Mouse (Mus musculus) G1E (cell line): ENCODE data around the gene Arrdc2. TPM values are rescaled to one million over a fixed set of nuclear protein-coding genes. Genes with fewer than 3 reads are reported as not detected.

Experiments
- ATAC-seq: 2 replicates; pipeline ENCODE4 v1.8.0; 2016; ENCODE audit warnings: mild to moderate bottlenecking; ENCODE audit not compliant: insufficient number of reproducible peaks, poor library complexity, low FRiP score, severe bottlenecking; ENCODE audit errors: extremely low read depth
- DNase-seq: peaks from one replicate; pipeline ENCODE4 v3.0.0; 2012; ENCODE audit warnings: low spot score
- H3K27me3 ChIP-seq: 2 replicates; pipeline ENCODE4 v1.6.1; 2012; ENCODE audit warnings: mild to moderate bottlenecking, low read length, inconsistent platforms; ENCODE audit not compliant: insufficient read depth
- H3K36me3 ChIP-seq: replicated peaks from 2 replicates; pipeline ENCODE3; 2012; ENCODE audit warnings: mild to moderate bottlenecking, inconsistent platforms
- H3K4me1 ChIP-seq: 2 replicates; pipeline ENCODE4 v1.6.1; 2012; ENCODE audit warnings: low read depth, low read length, inconsistent platforms, mixed read lengths; ENCODE audit not compliant: insufficient read depth
- H3K4me3 ChIP-seq: 2 replicates; pipeline ENCODE4 v1.5.1; 2012; ENCODE audit warnings: low read depth, mild to moderate bottlenecking, inconsistent platforms, low read length, moderate library complexity, mixed read lengths
- H3K9me3 ChIP-seq: replicated peaks from 2 replicates; pipeline ENCODE4 v1.6.1; 2012; ENCODE audit warnings: inconsistent platforms
- CTCF ChIP-seq: IDR thresholded peaks from 2 replicates; pipeline ENCODE4 v1.5.1; 2012; ENCODE audit warnings: low read depth, low read length, inconsistent platforms, mixed read lengths
- GATA1 ChIP-seq: IDR thresholded peaks from 2 replicates; pipeline ENCODE4 v1.6.1; 2012; ENCODE audit warnings: borderline replicate concordance, low read length, inconsistent platforms, mixed read lengths
- GATA2 ChIP-seq: IDR thresholded peaks from 2 replicates; pipeline ENCODE4 v1.6.1; 2012; ENCODE audit warnings: low read depth, low read length, inconsistent platforms, borderline replicate concordance
- POLR2AphosphoS5 ChIP-seq: IDR thresholded peaks from 2 replicates; pipeline ENCODE4 v1.6.1; 2012; ENCODE audit warnings: low read depth, low read length, inconsistent platforms; ENCODE audit not compliant: insufficient replicate concordance
- TAL1 ChIP-seq: conservative IDR thresholded peaks from 2 replicates; pipeline ENCODE4 v1.6.1; 2012; ENCODE audit warnings: low read depth, low read length, inconsistent platforms, mixed read lengths
- polyA plus RNA-seq: library from polyadenylated mRNA; stranded (reverse); fragments of >175 nt; gene quantifications from 2 replicates; pipeline ENCODE4 v1.2.3, GENCODE M21; 2012
- total RNA-seq, 2 experiments: library from RNA; stranded (forward) in 1 of 2; stranded (reverse) in 1 of 2; fragments of 200-1000 nt in 1 of 2; fragments of >200 nt in 1 of 2; fragmentation: Nextera tagmentation in 1 of 2; gene quantifications; 2 replicates each; pipeline ENCODE4 v1.2.3; 2014 to 2017

The Arrdc2 gene
- total RNA-seq (2014; fragmentation: Nextera tagmentation), result 7.4 and 19.6 TPM in 2 replicates
- 12.3 and 15.0 TPM in 2 replicates for total RNA-seq (2017)
- polyA plus RNA-seq, result 78.9 and 92.7 TPM in 2 replicates

DNA sequence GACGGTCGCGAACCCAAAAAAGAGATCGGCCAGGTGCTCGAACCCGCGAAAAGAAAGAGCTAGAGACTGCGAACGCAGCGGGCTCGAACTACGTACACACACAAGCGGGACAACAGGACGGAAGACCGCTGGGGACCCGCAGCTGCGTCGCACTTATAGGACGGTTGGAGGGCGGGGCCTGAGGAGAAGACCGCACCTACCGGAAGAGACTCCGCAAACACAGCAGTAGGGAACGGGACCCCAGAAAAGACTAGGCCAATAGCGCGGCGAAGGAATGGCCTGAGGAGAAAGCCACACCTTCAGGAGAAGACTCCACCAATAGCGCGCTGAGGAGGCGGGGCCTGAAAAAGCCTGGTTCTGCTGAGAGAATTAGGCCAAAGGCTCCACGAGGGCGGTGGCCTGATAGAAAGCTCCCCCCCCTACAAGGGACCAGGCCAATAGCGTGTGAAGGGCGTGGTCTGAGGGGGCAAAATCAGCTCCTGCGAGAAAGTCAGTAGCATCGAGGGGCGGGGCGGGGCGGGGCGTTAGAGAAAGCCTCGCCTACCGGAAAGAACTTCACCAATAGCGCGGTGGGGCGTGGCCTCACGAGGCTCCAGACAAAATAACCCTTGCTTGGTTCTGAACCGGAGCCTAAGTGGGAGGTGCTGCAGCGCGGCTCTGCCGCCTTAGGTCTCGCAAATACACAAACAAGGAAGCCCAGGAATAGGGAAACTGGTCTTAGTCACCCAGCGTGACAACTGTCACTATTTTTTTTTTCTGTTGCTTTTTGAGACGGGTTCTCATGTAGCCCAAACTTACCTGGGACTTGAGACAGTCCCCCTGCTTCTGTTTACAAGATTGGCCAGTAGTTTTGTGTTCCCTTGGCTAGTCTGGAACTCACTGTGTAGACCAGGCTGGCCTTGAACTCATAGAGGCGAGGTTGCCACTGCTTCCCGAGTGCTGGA, at the start of gene Arrdc2:
Gene Arrdc2 (minus strand): TSS at position 313 of the 944 bp plus-strand sequence.
- H3K9me3 ChIP-seq, result no peaks in the 10 kb centered on the region
- peak within 1 kb of the TSS; percentile 88 for H3K4me3 ChIP-seq
- peaks cover 80% of the 10 kb centered on the region for H3K4me1 ChIP-seq
- peaks cover 30% of the 10 kb centered on the region for H3K36me3 ChIP-seq
- DNase-seq (peak; percentile 97), ATAC-seq (peak; percentile 93)
- TF ChIP-seq GATA1, result no peak
- TF ChIP-seq GATA2, result no peak
- TF ChIP-seq TAL1, result no peak
- TF ChIP-seq CTCF, result no peak
- peak; percentile 89 for TF ChIP-seq POLR2AphosphoS5
- no peaks in the 10 kb centered on the region for H3K27me3 ChIP-seq

DNA sequence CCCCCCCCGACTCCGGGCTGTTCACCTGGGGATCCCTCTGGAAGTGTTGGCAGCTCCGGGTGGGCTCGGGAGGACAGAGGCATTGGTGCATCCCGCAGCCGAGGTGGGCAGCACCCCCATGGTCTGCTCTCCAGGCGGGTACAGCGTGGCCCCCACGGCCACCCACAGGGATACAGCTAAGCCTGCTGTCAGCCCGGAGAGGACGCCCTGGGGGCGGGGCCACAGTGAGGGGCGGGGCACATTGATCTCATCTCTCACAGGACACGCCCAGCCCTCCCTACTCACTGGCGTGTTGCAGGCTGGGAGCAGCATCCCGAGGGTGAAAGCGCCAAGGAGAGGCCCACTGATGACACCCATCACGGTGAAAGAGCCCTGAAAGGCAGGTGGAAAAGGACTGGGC, 48.1 kb upstream of the Arrdc2 start:
- H3K27me3 ChIP-seq, result peaks cover 3% of the 10 kb centered on the region; the same call in 1 of the 2 replicates
- peaks cover 8% of the 10 kb centered on the region; the same call in 1 of the 2 replicates for H3K4me1 ChIP-seq
- DNase-seq, result no peak
- H3K4me3 ChIP-seq, result no peak overlapping the region
- H3K36me3 ChIP-seq, result peaks cover 23% of the 10 kb centered on the region
- no peak for TF ChIP-seq CTCF
- TF ChIP-seq POLR2AphosphoS5, result no peak
- TF ChIP-seq TAL1, result no peak
- no peak for TF ChIP-seq GATA2
- no peak for TF ChIP-seq GATA1
- ATAC-seq, result no peak
- H3K9me3 ChIP-seq, result peaks cover 18% of the 10 kb centered on the region

DNA sequence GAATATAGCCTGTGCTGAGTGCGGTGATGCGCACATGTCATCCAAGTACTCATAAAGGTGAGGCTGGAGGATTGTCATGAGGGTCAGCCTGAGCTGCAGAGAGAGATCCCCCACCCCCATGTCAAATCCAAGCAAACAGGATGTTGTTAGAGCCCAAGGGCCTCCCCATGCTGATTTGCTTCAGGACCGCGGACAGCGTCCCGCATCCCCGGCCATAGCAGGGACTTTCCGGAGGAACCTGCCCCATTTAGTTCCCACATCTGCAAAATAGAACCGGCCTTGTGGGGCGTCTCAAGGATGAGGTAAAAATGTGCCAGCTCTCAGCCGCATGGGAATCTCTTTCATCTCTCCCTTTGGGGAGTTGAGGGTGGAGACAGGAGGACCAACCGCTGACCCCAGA, 46.1 kb upstream of the Arrdc2 start:
- Histone ChIP-seq H3K27me3 (peaks cover 4% of the 10 kb centered on the region; the same call in 1 of the 2 replicates), H3K4me1 (0 out of 2 replicates have a peak, but pooled peaks cover 3% of the 10 kb centered on the region)

DNA sequence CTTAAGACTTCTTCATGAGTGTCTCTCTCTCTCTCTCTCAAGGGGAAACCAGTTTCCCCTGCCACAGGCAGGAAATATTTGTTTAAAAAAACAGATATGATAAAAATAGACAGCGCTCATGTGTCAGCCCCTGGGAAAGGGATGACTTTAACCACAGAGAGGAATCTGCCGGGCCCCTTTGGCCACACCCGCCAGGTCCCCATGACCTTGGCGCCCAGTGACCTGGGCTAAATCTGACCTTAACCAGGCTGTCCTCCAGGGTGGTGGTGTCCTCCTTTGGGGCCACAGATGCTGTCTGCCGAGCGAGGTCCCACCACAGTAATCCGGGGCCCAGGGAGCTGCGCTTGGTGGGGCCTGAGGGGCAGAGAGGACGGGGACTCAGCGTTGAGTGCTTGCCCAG, 45.2 kb upstream of the Arrdc2 start:
- no peak for ATAC-seq
- TF ChIP-seq TAL1, result no peak
- no peak for TF ChIP-seq GATA2
- no peak for TF ChIP-seq CTCF
- no peak for TF ChIP-seq GATA1
- TF ChIP-seq POLR2AphosphoS5, result no peak
- H3K4me1 ChIP-seq, result 0 out of 2 replicates have a peak, but pooled peaks cover 3% of the 10 kb centered on the region

More for the DNA sequence above, 46.1 kb upstream of the Arrdc2 start:
- ATAC-seq (no peak; the same call in 1 of the 2 replicates), DNase-seq (peak; percentile 53)
- Histone ChIP-seq H3K36me3 (peaks cover 2% of the 10 kb centered on the region), H3K4me3 (no peak overlapping the region), H3K9me3 (no peaks in the 10 kb centered on the region)
- TF ChIP-seq CTCF (no peak), GATA2 (no peak), GATA1 (no peak), TAL1 (no peak), POLR2AphosphoS5 (no peak)

DNA sequence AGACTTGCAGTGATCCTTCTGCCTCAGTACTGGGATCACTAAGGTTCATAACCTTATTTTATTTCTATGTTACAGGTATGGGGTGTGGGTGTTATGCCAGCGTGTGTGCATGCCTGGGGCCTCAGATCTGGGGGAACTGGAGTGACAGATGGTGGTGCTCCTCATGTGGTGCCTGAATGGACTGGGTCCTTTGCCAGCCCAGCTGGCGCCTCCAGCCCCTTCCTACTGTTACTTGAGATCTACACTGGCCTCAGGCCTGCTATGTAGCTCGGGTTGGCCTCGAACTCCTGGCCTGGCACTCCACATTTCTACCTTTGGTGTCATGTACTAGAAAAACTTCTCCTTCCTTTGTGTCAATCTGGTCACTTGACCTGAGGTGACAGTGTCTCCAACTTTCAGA, 44.7 kb upstream of the Arrdc2 start:
- Histone ChIP-seq H3K4me3 (no peak overlapping the region), H3K36me3 (peaks cover under 1% of the 10 kb centered on the region), H3K4me1 (peaks cover 3% of the 10 kb centered on the region; the same call in 1 of the 2 replicates), H3K27me3 (peaks cover 17% of the 10 kb centered on the region), H3K9me3 (no peaks in the 10 kb centered on the region)
- TF ChIP-seq POLR2AphosphoS5, result no peak
- no peak for TF ChIP-seq TAL1
- TF ChIP-seq GATA1, result no peak
- ATAC-seq, result no peak
- no peak for DNase-seq

More for the DNA sequence above, 45.2 kb upstream of the Arrdc2 start:
- no peak for DNase-seq
- Histone ChIP-seq H3K4me3 (no peak overlapping the region), H3K9me3 (no peaks in the 10 kb centered on the region), H3K27me3 (peaks cover 12% of the 10 kb centered on the region), H3K36me3 (peaks cover 2% of the 10 kb centered on the region)

DNA sequence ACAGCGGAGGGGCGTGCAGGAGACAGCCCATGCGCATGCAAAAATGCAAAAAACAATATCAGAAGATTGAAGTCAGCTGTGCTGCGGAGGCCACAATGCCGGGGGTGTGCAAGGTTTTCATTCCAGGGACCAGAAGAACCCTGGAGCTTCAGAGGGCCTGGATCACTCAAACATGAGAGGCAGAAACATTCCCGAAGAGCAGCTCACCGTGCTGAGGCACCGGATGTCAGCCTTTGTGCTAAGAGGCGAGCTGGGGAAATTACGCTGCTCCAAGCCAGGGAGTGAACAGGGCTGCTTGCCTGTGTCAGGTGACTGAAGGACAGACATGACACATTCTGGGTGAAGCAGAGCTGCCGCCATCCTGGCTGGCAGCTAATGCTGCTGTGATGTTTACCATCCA, 41.0 kb upstream of the Arrdc2 start:
- no peak for TF ChIP-seq GATA2
- no peak for TF ChIP-seq CTCF
- no peak for TF ChIP-seq TAL1
- no peak for TF ChIP-seq GATA1
- TF ChIP-seq POLR2AphosphoS5, result no peak
- no peaks in the 10 kb centered on the region for H3K9me3 ChIP-seq
- H3K4me3 ChIP-seq, result no peak overlapping the region
- DNase-seq (no peak), ATAC-seq (no peak)
- H3K4me1 ChIP-seq, result no peaks in the 10 kb centered on the region; the same call in none of the 2 replicates
- no peaks in the 10 kb centered on the region for H3K36me3 ChIP-seq
- peaks cover 25% of the 10 kb centered on the region for H3K27me3 ChIP-seq
